Mouse (Mus musculus): ENCODE measurements at regions not wholly inside any gene's neighbourhood (a gene's known extent, or its start where the extent isn't known, plus 50 kb on each side); places are given as distances from the start of the nearest gene placed in this dataset.
A peak's percentile ranks its signal among the peaks of the same experiment; 100 is the strongest.

- no peak for DNase-seq
These were observed 178.9 kb upstream of the Tecrl start for GRCm38 (mm10) chr5:83533901-83534300.

DNA sequence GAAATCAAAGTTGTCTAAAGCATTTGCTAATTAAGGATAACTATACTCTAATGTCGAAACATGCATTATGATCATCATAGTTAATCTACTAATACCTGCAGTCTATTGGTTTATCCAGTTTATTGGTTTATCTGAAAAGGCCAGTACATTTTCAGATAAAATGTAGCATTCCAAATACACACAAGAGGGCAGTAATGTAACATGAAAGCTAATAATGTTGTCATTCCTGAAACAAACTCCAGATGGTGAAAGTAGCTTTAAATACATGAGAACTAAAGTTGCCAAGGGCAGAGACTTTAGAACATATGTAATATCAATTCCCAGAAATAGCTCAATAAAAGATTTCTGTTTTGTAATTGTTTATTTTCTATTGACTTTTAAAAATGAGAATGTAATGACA lies 163.7 kb upstream of the Tecrl start:
- no peak for DNase-seq

- no peak for DNase-seq
These were observed 129.1 kb upstream of the Tecrl start for GRCm38 (mm10) chr5:83484135-83484534.

GRCm38 (mm10) chr5:83440259-83440658 lies 85.3 kb upstream of the Tecrl start:
- no peak for DNase-seq

- no peak for DNase-seq
These were observed 81.5 kb upstream of the Tecrl start for GRCm38 (mm10) chr5:83436510-83436909.

DNA sequence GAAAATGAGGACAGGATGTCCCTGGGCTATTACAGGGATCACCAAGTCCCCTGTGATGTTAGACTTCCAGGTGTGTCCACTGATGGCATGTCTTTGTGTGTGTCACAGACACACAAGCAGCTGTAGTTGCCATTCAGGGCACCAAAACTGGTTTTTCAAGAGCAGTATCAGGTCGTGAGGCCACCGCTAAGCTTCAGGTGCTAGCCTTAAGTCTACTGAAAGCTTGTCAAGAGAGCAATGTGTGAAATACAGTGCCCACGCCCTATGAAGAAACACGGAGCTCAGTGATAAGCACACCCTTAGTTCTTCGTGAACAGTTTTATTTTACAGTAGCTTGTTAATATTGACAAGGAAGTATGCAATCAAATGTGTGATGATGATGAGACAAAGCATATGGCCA lies 66.7 kb upstream of the Tecrl start:
- no peak for DNase-seq

DNA sequence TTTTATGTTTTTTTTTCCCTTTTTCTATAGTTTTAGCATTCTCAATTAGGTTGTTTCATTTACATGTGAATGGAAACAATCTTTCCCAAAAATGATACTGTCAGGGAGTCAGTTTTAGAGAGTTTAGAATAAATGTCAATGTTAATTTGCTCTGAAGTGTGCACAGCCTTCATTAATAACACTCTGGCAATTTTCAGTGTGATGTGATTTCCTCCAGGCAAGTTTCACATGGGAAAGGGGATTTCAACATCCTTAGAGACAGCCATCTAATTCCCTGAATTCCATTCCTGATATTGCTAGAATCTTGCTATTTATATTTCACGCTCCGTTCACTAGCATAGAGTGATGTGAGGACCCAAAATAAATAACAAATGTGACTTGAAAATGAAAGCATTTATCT lies 55.2 kb upstream of the Tecrl start:
- no peak for DNase-seq

GRCm38 (mm10) chr5:83405266-83405954 lies 50.4 kb upstream of the Tecrl start:
- DNase-seq = peak; percentile 45

All from layer of hippocampus, adult 9-11 months (tissue).